Comparison of ENCODE assay signal across 19 mouse cellular contexts in the genomic region with DNA sequence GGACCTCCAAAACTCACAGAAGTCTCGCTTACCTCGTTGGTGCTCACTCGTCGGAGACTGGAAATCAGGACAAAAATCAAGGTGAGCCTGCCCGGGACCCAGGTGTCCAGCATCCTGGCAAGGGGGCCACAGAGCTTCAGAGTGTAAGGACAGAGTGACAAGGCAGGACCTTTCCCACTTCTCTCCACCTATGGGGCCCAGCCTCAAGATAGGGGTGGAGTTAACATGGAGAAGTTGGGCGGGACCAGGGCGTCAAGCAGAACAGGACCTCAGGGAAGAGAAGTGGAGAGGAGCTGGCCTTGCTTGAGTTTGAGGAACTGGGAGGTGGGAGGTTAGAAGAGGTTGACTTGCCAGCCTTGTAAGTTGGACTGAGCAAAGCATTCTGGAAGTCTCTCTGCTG. TPM values are rescaled to one million over a fixed set of nuclear protein-coding genes. Genes with fewer than 3 reads are reported as not detected.
"Had no signal": no experiment of that assay in that cellular context is flagged by ENCODE, and none has a peak within 500 bp of the region (broad histone marks: within the 10 kb centered on the region; RNA-seq: fewer than 3 reads in every experiment).

No protein-coding gene starts in this region.

- H3K4me2 ChIP-seq: liver, embryonic 13.5 days; midbrain, embryonic 12.5 days had no signal

- H3K9me3 ChIP-seq: limb, embryonic 10.5 days; liver, embryonic 13.5 days; midbrain, embryonic 12.5 days had no signal

- H3K27me3 ChIP-seq: liver, embryonic 13.5 days; midbrain, embryonic 12.5 days had no signal

- DNase-seq: kidney, adult 18-20 months; kidney, postnatal 10 days; kidney, postnatal 4 days; liver, embryonic 13.5 days; liver, postnatal 0 days; right cerebral cortex, postnatal 14 days; thymus, postnatal 36 days had no signal

- ATAC-seq: liver, postnatal 0 days had no signal

- H3K9ac ChIP-seq: liver, embryonic 13.5 days; liver, postnatal 0 days; midbrain, embryonic 12.5 days had no signal

- H3K4me1 ChIP-seq: limb, embryonic 10.5 days; liver, embryonic 13.5 days; midbrain, embryonic 12.5 days had no signal

- H3K36me3 ChIP-seq: limb, embryonic 10.5 days; liver, embryonic 13.5 days; midbrain, embryonic 12.5 days had no signal

- H3K27ac ChIP-seq: limb, embryonic 10.5 days; liver, embryonic 13.5 days; macrophage; midbrain, embryonic 12.5 days had no signal

- H3K4me3 ChIP-seq: limb, embryonic 10.5 days; liver, embryonic 13.5 days; midbrain, embryonic 12.5 days had no signal

RNA-seq across cellular contexts. Expression of gene Cdc34b, which starts 19.2 kb away (rescaled TPM):
- total RNA-seq: megakaryocyte-erythroid progenitor cell, adult 5-6 weeks; midbrain, postnatal 0 days had no signal
- polyA plus RNA-seq: kidney, embryonic 14.5 days; liver, postnatal 0 days; macrophage; neural tube, embryonic 14.5 days had no signal

RNA-seq across cellular contexts. Expression of gene Tmem92, which starts 21.7 kb away (rescaled TPM):
- total RNA-seq: layer of hippocampus, postnatal 10 days; megakaryocyte-erythroid progenitor cell, adult 5-6 weeks; midbrain, postnatal 0 days had no signal
- polyA plus RNA-seq: kidney, embryonic 14.5 days; limb, embryonic 10.5 days; limb, embryonic 14.5 days; liver, embryonic 13.5 days; liver, postnatal 0 days; lung, embryonic 16.5 days; macrophage; midbrain, embryonic 12.5 days; midbrain, postnatal 0 days; neural tube, embryonic 14.5 days; testis, adult 2 months had no signal

RNA-seq across cellular contexts. Expression of gene Gm11541, which starts 56.5 kb away (rescaled TPM):
- total RNA-seq: layer of hippocampus, postnatal 10 days; left cerebral cortex, postnatal 10 days; megakaryocyte-erythroid progenitor cell, adult 5-6 weeks had no signal
- polyA plus RNA-seq: limb, embryonic 10.5 days; liver, embryonic 13.5 days; liver, postnatal 0 days; macrophage; midbrain, embryonic 12.5 days; midbrain, postnatal 0 days; neural tube, embryonic 14.5 days; testis, adult 2 months had no signal
